Mouse (Mus musculus) thymus, adult 2 months (tissue): ENCODE measurements at regions not wholly inside any gene's neighbourhood (a gene's known extent, or its start where the extent isn't known, plus 50 kb on each side); places are given as distances from the start of the nearest gene placed in this dataset.

Source experiments
- DNase-seq: peaks from one replicate; pipeline ENCODE4 v3.0.0; 2021
- H3K27ac ChIP-seq: fragments of 200-500 bp; 2 replicates; pipeline ENCODE4 v1.5.1; 2012; ENCODE audit warnings: low read length, control low read depth; ENCODE audit not compliant: control insufficient read depth, insufficient read depth
- H3K27me3 ChIP-seq: fragments of 200-500 bp; 2 replicates; pipeline ENCODE4 v1.6.1; 2012; ENCODE audit warnings: mild to moderate bottlenecking, low read length, moderate library complexity, mixed read lengths; ENCODE audit not compliant: control insufficient read depth, insufficient read depth
- H3K36me3 ChIP-seq: fragments of 200-500 bp; 2 replicates; pipeline ENCODE4 v1.6.1; 2012; ENCODE audit warnings: mild to moderate bottlenecking, low read length, moderate library complexity; ENCODE audit not compliant: control insufficient read depth, insufficient read depth
- H3K4me1 ChIP-seq: fragments of 200-500 bp; replicated peaks from 2 replicates; pipeline ENCODE4 v1.6.1; 2012; ENCODE audit warnings: low read length; ENCODE audit not compliant: control insufficient read depth, insufficient read depth
- H3K4me3 ChIP-seq: fragments of 200-500 bp; 2 replicates; pipeline ENCODE4 v1.5.1; 2012; ENCODE audit warnings: mild to moderate bottlenecking, low read length, control low read depth, moderate library complexity; ENCODE audit not compliant: control insufficient read depth, insufficient read depth
- CTCF ChIP-seq: fragments of 200-500 bp; IDR thresholded peaks from 2 replicates; pipeline ENCODE4 v1.5.1; 2012; ENCODE audit warnings: mild to moderate bottlenecking, control low read depth, low read length, moderate library complexity, borderline replicate concordance; ENCODE audit not compliant: control insufficient read depth, poor library complexity, insufficient read depth; ENCODE audit errors: extremely low read depth
- POLR2A ChIP-seq: fragments of 200-500 bp; IDR thresholded peaks from 2 replicates; pipeline ENCODE4 v1.6.1; 2012; ENCODE audit warnings: mild to moderate bottlenecking, low read length, control low read depth, moderate library complexity; ENCODE audit not compliant: control insufficient read depth, poor library complexity, insufficient read depth; ENCODE audit errors: extremely low read depth
- WGBS: fragments of 180-500 bp; shearing (Covaris S2); methylation state at CpG from one replicate; pipeline ENCODE4 v1.1.7; 2018; 5-methylcytosine and 5-hydroxymethylcytosine counted together

DNA sequence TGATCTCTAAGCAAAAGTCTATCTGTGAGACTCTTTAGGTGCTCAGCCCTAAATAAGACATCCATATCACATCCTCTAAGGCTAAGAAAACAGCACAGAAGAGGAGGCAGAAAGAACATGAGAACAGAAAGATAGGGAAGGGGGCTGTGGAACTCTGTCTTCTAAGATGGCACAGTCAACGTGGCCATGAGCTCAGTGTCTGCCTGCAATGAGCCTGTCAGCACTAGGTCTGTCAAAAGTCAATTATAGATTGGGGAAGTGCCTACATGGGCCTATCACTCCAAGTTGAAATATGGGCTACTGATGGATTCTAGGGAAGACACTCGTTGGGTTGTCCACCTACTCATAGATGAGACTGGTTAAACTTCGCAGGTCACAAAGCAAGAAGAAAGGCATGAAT lies 146.2 kb downstream of the Dhx15 start:
- TF ChIP-seq CTCF (no peak), POLR2A (no peak)
- Histone ChIP-seq H3K4me3 (no peak overlapping the region), H3K36me3 (no peaks in the 10 kb centered on the region), H3K27ac (no peak overlapping the region), H3K27me3 (no peaks in the 10 kb centered on the region), H3K4me1 (no peaks in the 10 kb centered on the region)
- DNase-seq = no peak
- WGBS = 64% methylated on average over 3 of the region's 3 CpGs

DNA sequence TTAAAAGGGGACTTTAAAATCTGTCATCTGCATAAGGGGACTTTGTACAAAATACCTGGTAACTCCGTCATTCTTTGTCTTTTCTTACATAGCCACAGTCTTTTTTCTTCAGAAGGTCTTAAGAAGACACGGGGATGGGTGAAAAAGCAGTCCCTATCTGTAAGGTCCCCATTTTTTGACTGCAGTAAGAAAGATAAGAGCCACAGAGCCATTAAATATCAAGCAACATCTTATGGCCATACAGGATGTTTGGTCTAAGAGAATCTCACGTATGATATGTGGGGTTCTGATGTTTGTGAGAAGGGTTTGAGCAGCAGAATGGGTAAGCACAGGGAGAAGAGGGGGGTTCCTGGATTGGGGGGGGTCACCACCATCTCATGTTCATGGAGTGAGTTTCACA lies 148.9 kb downstream of the Dhx15 start:
- Histone ChIP-seq H3K4me3 (no peak overlapping the region), H3K36me3 (no peaks in the 10 kb centered on the region), H3K4me1 (no peaks in the 10 kb centered on the region), H3K27ac (no peak overlapping the region), H3K27me3 (no peaks in the 10 kb centered on the region)
- DNase-seq = no peak
- WGBS = 94% methylated on average over 3 of the region's 3 CpGs
- TF ChIP-seq CTCF (no peak), POLR2A (no peak)

DNA sequence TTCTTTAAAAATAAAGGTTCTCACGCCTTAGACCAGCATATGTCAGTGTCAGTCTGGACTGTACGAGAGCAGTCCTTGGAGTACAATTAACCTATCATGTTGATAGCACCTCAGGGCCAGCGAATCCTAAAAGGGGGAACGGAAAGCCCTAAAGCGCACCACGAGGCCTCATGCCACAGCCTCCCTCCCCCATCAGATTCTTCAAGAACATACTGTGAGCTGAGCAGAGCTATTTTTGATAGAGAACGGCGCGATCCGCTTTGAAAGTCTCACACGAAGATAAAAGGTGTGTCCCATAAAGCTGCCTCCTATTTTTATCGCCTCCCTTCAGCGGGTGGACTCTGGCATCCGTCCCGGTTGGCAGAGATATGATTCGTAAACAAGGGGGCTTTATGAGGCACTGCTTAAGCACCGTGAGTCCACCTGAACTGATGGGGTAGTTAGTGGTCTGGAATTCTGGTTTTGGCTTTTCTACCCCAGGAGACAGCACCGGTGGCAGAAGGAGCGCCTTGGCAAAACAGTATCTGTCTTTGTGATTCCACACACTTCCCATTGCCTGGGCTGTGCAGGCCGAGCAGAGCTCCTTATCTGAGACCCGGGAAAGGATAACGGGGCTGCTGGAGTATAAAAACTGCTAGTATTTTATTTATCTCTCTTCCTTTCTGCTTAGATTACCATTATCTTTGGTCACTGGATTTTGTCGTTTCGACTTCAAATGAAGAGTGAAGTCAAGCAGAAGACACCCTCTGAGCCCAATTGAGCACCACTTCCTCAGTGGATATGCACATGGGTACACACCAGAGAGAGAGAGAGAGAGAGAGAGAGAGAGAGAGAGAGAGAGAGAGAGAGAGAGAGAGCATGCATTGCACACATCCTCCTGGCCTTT lies 149.6 kb downstream of the Dhx15 start:
- no peaks in the 10 kb centered on the region for H3K36me3 ChIP-seq
- H3K27ac ChIP-seq = no peak overlapping the region
- H3K4me1 ChIP-seq = no peaks in the 10 kb centered on the region
- WGBS = 87% methylated on average over 24 of the region's 24 CpGs
- TF ChIP-seq CTCF = no peak
- no peak for TF ChIP-seq POLR2A
- no peak overlapping the region for H3K4me3 ChIP-seq
- H3K27me3 ChIP-seq = no peaks in the 10 kb centered on the region
- no peak for DNase-seq

DNA sequence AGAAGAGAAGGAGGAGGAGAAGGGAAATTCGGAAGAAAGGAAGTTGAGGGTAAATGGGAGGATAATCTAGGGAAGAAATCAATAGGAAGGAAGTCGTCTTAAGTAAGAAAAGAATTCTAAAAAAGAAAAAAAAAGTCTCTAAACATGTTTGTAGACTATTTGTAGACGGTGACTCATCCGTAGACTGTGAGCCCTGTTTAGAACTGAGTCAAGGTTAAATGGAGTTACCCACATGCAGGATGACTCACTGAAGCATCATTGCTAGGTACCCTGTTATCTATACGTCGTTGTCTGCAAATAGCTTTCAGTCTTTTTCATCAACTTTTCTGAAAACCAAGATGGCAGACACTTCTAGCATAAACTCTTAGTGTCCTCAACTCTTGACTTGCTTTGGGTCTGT lies 155.0 kb downstream of the Dhx15 start:
- 86% methylated on average over 6 of the region's 6 CpGs for WGBS
- Histone ChIP-seq H3K4me3 (no peak overlapping the region), H3K4me1 (no peaks in the 10 kb centered on the region), H3K27me3 (no peaks in the 10 kb centered on the region), H3K27ac (no peak overlapping the region), H3K36me3 (no peaks in the 10 kb centered on the region)
- TF ChIP-seq POLR2A (no peak), CTCF (no peak)
- no peak for DNase-seq

DNA sequence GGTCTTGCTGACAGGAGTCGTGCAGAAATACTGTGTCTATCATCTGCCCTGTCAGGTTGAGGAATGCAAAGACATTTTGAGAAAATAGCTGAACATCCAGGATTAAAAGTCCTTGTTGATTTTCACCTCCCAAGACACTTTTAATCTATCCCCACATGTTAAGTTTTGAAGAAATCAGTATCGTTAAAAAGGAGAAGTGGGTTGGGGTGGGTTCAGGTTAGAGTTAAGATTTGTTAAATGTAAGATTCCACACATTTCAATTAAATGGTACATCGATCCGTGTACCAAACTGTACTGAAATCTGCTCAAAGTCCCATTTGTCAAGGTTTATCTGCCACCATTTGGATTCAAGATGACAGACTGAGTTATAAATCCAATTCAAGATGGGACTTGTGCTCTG lies 162.8 kb downstream of the Dhx15 start:
- WGBS = 73% methylated on average over 4 of the region's 4 CpGs
- TF ChIP-seq POLR2A = no peak
- TF ChIP-seq CTCF = no peak
- Histone ChIP-seq H3K27ac (no peak overlapping the region), H3K4me1 (no peaks in the 10 kb centered on the region), H3K4me3 (no peak overlapping the region), H3K27me3 (no peaks in the 10 kb centered on the region), H3K36me3 (no peaks in the 10 kb centered on the region)
- no peak for DNase-seq

DNA sequence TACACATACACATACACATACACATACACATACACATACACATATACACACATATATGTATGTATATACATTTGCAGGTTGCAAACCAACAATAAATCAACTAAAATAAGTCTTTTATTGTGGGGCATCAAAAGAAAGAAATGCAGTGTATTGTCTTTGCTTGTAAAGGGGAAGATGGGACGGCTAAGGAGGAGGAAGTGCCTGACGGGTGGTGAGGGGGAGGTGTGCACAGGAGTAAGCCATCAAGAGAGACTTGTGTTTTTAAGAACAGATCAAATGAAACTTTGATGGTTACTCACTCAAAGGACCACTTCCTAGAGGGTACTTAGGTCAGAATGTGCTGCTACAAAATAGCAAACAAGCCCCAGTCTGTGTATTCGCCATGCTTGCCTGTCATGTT lies 164.2 kb downstream of the Dhx15 start:
- H3K27ac ChIP-seq = no peak overlapping the region

DNA sequence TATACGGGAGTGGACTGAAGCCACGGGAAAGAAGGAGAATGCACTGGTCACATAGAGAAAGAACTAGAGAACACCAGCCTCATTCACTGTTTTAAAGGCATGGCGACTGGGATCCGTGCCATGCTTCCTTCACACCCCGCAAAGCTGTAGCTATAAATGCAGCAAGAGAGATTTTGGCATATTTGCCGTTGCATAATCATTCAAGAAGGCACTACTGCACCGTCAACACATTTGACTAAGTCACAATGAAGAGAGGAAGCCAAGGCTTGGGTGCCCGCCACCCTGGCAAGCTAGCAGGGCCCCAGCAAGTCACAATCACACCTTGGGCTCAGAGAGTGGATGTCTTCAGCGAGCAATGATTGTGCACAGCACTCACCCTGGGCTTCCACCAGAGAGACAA lies 167.1 kb downstream of the Dhx15 start:
- H3K4me3 ChIP-seq = no peak overlapping the region
- TF ChIP-seq CTCF (no peak), POLR2A (no peak)
- H3K27me3 ChIP-seq = no peaks in the 10 kb centered on the region
- 93% methylated on average over 9 of the region's 9 CpGs for WGBS
- no peaks in the 10 kb centered on the region for H3K4me1 ChIP-seq
- no peaks in the 10 kb centered on the region for H3K36me3 ChIP-seq
- no peak overlapping the region for H3K27ac ChIP-seq
- no peak for DNase-seq

More for the DNA sequence above, 164.2 kb downstream of the Dhx15 start:
- Histone ChIP-seq H3K36me3 (no peaks in the 10 kb centered on the region), H3K27me3 (no peaks in the 10 kb centered on the region), H3K4me1 (no peaks in the 10 kb centered on the region), H3K4me3 (no peak overlapping the region)
- 19% methylated on average over 3 of the region's 3 CpGs for WGBS
- no peak for DNase-seq
- TF ChIP-seq POLR2A (no peak), CTCF (no peak)
